Mouse (Mus musculus) adrenal gland (tissue): ENCODE results near the gene Ssbp3.

Source experiments
- intact Hi-C: fragments of 180-260 bp; cut with DNase I; formaldehyde crosslinking; loops from one replicate; pipeline ENCODE4 v1.15.1; 2025

The Ssbp3 gene

GRCm38 (mm10) chr4:106932583-106932982 lies 22.1 kb downstream of the Ssbp3 start:
- intact Hi-C loops, result no loop called here

- intact Hi-C loops, result no loop called here
Measured at GRCm38 (mm10) chr4:106933813-106934482, 23.4 kb downstream of the Ssbp3 start.

DNA sequence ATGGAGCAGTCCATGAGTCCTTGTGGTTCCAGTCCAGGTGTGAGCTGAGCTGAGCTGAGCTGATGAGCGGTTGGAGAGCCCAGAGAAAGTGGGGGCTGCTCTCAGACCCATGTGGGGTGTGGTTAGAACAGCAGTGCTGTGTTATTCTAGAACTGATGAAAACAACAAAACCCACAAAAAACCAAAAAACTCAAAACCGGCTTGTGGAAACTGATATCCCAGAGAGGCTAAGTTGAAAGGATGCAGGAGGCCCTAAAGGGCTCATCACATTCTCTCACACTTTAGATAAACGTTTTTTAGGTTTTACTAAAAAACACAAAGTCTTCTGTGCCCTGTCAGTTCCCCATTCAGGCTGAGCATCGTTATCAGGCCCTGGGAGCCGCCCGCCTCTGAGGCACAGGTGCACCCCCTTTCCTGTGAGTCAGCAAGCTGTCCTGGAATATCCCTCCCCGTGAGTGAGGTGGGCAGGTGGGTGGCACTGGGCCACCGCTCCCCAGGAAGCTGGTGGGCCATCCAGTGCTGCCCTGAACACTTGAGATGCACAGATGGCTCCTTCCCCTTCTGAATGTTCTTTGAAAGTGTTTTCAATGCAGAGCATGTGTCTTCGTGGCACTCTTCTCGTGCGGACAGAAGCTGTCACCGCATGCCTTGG lies 24.6 kb downstream of the Ssbp3 start:
- intact Hi-C loops, result no loop called here

- intact Hi-C loops, result no loop called here
Measured at GRCm38 (mm10) chr4:106935583-106935935, 25.1 kb downstream of the Ssbp3 start.

DNA sequence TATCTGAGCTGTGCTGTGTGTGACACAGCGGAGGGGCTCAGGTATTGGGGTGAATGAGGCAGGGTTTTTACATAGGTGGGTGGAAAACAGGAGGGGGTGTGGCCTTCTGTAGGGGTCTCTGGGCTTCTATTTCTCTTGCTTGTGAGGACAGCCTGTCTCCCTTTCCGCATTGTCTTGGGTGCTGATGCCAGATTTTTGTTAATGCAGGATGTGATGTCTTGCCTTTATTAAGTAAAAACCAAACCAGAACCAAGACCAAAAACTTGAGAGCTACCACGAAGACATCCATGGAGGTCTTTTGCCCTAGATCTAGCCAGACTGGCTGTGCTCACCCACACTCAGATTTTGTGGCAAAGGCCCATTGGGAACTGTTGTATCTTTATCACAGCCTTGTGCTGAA lies 25.5 kb downstream of the Ssbp3 start:
- intact Hi-C loops, result no loop called here

DNA sequence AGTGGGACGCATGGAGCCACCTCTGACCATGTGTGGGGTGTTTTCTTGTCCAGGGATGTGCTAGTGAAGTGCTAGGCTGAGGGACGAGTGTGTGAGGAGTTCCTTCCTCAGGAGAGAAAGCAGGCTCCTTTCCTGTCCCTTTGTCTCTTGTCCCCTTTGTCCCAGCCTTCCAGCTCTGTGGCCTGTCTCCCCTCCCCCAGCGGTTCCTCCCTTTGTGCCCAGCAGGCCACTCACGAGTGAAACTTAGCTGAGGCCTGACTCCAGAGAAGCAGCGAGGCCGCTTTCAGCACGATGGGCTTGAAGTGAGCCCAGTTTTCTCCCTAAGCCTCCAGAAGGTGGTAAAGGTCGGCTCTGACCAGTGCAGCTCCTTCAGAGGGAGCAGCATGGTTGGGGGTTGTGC lies 26.2 kb downstream of the Ssbp3 start:
- intact Hi-C loops, result no loop called here

DNA sequence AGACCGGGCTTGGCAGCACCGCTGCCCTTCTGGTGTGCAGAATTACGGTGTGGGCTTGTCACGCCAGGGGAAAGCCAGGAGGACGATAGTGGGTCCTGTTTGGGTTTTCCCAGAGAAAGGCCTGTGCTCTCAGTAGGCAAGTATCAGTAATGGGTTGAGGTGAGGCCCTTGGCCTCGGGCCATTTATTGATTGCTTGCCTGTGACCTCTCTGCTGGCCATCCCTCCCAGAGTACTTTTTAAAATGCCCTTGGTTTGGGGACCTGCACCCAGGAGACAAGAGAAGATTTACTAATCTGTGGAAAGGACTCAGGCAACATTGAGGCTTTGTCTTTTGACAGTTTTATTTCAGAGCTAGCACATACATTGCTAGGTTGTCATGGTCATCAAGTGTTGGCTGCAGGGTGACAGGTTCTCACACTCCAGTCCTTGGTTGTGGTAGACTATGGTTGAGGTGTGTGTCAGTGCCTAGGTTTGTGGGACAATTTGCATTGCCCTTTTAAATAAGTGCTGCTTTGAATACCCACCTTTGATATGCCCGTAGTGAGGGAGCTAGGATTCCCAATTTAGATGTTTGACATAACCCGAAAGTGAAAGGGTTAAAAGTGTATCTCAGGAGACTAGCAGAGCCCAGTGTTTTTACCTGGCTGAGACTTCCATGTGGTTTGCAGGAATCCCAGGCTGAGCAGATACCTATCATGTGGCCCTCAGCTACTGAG lies 28.2 kb downstream of the Ssbp3 start:
- intact Hi-C loops, result no loop called here

DNA sequence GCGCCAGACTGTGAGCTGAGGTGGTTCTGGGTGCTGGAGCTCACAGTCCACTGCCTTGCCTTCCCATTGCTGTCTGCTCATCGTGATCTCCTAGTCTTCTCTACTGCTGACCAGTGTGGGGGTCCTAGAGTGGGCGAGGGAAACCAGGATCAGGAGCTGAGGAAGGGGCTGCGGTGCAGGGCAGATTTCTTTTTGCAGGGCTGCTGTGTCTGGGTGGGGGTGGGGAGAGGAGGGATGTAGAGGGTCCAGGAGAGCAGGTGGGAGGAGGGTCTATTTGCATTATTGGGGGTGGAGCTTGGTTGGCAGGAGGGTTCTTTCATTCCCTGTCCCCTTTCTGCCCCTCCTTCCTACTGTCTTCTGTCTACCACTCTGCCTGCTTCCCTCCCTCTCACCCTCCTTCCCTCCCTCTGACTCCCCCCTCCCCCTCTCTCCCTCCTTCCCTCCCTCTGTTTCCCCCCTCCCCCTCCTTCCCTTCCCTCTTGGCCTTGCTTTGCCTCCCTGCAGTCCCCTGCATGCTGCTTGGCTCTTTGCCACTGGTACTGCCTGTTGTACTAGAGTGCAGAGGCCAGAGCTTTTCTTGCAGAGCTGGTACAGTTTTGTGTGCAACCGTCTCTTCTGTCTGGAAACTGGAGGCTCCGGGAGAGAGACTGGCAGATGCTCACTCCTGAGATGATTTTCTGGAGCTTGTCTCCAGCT lies 28.9 kb downstream of the Ssbp3 start:
- intact Hi-C loops, result no loop called here

- intact Hi-C loops, result no loop called here
Measured at GRCm38 (mm10) chr4:106939919-106940227, 29.4 kb downstream of the Ssbp3 start.

GRCm38 (mm10) chr4:106940945-106941344 lies 30.4 kb downstream of the Ssbp3 start:
- intact Hi-C loops, result no loop called here

DNA sequence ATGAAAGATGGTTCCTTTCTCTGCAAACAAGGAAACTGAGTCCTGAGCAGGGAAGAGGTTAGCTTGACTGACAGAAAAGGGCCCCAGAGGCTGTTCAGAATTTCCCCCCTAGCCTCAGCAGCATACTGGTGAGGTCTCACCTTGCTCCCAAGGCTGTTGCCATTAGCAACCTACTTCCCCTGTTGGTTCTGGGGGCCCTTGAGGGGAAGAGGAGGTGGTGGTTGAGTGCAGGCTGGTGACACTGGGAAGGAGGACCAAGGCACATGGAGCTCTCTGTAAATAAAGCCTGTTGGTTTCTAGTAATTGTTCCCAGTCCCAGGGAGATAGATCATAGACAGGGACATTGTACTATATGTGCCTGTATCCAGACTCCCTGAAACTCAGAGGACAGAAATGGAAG lies 31.0 kb downstream of the Ssbp3 start:
- intact Hi-C loops, result no loop called here

- intact Hi-C loops, result no loop called here
Measured at GRCm38 (mm10) chr4:106942491-106942890, 32.0 kb downstream of the Ssbp3 start.

DNA sequence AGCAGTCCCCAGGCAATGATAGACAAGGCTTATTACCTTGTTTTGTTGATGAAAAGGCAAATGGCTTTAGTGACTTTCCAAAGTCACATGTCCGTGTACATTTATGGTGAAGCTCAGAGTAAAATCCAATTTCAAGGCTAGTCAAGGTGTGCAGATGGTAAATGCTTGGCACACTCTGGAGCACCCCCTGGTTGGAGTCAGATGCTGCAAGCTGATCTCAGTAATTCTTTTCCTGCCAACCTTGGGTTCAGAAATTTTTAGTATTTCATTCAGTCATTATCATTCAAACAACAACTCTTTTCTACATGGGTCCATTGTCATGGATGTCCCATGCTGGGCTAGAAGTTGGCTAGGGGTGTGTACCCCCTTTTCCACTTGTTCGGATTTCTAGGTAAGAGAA lies 33.1 kb downstream of the Ssbp3 start:
- intact Hi-C loops, result no loop called here

- intact Hi-C loops, result no loop called here
Measured at GRCm38 (mm10) chr4:106944898-106945297, 34.4 kb downstream of the Ssbp3 start.

GRCm38 (mm10) chr4:106947741-106948140 lies 37.2 kb downstream of the Ssbp3 start:
- intact Hi-C loops, result no loop called here

DNA sequence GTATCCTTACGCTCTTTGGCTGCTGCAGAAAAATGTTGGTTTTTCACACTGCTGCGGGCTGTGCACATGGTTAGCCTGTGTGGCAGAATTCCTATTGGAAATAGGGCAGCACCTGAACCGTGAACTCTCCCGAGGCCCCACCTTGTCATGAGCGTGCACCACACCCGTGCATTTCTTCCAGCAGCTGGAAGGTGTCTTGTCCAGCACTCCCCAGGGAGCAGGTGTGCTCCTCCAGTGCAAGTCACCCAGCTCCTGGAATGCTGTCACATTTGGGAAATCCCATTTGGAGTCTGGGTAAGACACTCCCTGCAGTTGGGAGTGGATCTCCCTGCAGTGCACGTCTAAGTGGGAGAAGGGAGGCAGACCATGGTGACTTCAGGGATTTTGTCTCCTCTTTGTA lies 38.0 kb downstream of the Ssbp3 start:
- intact Hi-C loops, result no loop called here

DNA sequence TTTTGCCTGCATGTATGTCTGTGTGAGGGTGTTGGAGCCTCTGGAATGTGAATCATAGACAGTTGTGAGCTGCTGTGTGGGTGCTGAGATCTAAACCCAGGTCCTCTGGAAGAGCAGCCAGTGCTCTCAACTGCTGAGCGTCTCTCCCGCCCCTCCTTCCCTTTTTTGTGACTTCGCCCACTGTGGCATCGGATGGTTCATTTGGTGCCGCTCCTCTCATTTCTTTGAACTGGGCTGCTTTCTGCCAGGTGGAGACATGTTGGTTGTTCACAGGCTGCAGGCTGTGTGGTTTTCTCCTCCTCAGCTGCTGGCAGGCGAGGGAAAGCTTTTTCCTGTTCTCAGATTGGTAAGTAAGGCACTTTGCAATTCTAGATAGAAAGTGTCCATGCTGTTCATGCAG lies 38.7 kb downstream of the Ssbp3 start:
- intact Hi-C loops, result no loop called here

DNA sequence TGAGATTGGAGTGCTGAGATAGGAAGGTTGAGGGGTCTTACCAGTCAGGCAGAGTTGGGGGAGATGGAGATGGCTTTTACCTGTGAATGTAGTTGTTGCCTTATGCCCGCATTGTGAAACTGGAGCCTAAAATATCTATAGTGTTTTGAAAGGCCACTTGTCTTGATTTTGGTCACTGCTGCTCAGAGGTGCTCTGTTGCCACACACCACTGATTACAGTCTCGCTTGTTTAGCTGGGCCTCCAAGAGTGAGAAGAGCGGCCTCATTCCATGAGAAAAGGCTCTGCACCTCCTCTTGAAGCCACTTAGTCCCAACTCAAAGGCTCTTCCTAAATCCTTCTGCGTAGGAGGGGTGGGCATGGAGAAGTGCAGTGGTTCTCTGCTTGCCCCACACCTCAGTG lies 40.3 kb downstream of the Ssbp3 start:
- intact Hi-C loops, result no loop called here

- intact Hi-C loops, result no loop called here
Measured at GRCm38 (mm10) chr4:106951455-106951854, 41.0 kb downstream of the Ssbp3 start.

- intact Hi-C loops, result no loop called here
Measured at GRCm38 (mm10) chr4:106953221-106953620, 42.7 kb downstream of the Ssbp3 start.

DNA sequence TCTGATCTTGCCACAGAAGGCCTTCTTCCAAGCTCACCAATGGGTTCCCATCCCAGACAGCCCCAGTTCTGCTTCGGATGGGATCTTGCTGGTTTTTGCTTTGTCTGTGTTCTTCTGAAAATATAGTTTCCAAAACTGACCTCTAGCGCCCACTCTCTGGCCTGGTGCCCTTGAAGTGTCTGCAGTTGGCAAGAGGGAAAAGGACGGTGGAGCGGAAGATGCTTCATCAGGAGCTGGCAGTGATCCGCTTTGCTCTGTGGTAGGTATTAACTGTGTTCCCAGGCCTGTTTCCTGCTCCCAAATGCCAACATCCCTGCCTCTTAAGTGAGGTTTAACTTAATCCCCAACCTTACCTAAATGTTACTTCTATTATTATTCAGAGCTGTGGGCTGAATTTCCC lies 43.3 kb downstream of the Ssbp3 start:
- intact Hi-C loops, result no loop called here
